Mouse (Mus musculus) embryonic stem cell, embryonic (primary cell): ENCODE results near the gene Larp7.

Experiments
- CTCF ChIA-PET, 4 experiments: fragments of 300-600 bp in 2 of 4; fragments of 350-600 bp in 2 of 4; sonication (Branson Sonifier 250); formaldehyde crosslinking; loops; one replicate each; lab custom pipeline; 2022; ENCODE audit warnings: inconsistent platforms in 2 of 4; lab: Charles Lee
- POLR2A ChIA-PET, 4 experiments: fragments of 300-600 bp in 2 of 4; fragments of 350-600 bp in 2 of 4; sonication (Branson Sonifier 250); formaldehyde crosslinking; loops; one replicate each; lab custom pipeline; 2022; ENCODE audit warnings: antibody characterized with exemption in 4 of 4, inconsistent platforms in 1 of 4; lab: Charles Lee

Larp7 gene

GRCm38 (mm10) chr3:127552973-127553719 lies at the start of gene Larp7, which contains the start of gene Zgrf1:
Gene Larp7 (minus strand): TSS chr3:127553349.
Gene Zgrf1 (plus strand): TSS chr3:127553489.
- CTCF ChIA-PET: interaction anchor here (0.6 to 2.0 kb wide), 9 partner anchors 13 to 243 kb away, joined by 3 to 24 read pairs (median 4); no protein-coding TSS in a partner anchor
- POLR2A ChIA-PET: interaction anchor here (0.6 to 2.9 kb wide), 44 partner anchors 8 to 1646 kb away, joined by 3 to 46 read pairs (median 4); partner anchors contain the start of genes Ank2 (in 3 of the 4) and Neurog2 (in 1 of the 4)

- ChIA-PET POLR2A (interaction anchor here in 1 of 4 experiments (0.6 kb wide), 1 partner anchor 652 kb away, joined by 3 read pairs; no protein-coding TSS in a partner anchor), CTCF (no interaction called here)
Measured at GRCm38 (mm10) chr3:127597136-127597535, 44.0 kb upstream of the Larp7 start.

DNA sequence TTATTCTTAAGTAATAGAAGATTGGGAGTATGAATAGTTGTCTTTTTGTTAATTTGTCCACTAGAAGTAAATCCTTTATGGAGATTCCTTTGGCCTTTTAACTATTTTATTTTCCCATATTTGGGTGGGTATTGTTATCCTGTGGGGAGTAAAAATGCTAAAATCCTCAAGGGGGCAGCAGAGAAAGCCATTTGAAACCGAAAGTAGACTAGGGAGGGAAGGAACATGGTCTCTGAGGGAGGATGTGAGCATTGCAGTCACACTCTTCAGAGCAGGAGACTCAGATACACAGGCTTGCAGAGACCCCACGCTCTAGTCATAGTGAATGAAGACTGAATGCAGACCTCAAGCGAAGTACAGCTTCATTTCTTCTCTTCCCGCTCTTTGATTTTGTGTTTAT lies 19.4 kb upstream of the Larp7 start:
- POLR2A ChIA-PET: interaction anchor here in 1 of 4 experiments (1.3 kb wide), 1 partner anchor 10 kb away, joined by 4 read pairs; no protein-coding TSS in a partner anchor
- CTCF ChIA-PET: interaction anchor here in 1 of 4 experiments (1.2 to 1.3 kb wide), 2 partner anchors 120 to 280 kb away, joined by 3 read pairs; no protein-coding TSS in a partner anchor

DNA sequence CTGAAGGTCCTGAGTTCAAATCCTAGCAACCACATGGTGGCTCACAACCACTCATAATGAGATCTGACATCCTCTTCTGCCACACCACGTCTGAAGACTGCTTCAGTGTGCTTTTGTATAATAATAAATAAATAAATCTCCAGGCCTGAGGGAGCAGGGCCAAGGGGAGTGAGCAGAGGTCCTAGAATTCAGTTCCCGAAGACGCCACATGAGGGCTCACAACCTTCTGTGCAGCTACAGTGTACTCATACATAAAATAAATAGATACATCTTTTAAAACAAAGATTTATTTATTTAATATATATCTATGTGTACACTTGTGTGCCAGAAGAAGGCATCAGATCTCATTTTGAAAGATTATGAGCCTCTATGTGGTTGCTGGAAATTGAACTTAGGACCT lies 12.0 kb upstream of the Larp7 start:
- POLR2A ChIA-PET: interaction anchor here in 1 of 4 experiments (1.0 to 1.3 kb wide), 2 partner anchors 9 to 12 kb away, joined by 3 read pairs; no protein-coding TSS in a partner anchor
- CTCF ChIA-PET: interaction anchor here in 1 of 4 experiments (0.7 to 1.1 kb wide), 2 partner anchors 12 to 61 kb away, joined by 3 read pairs; partner anchors contain the start of gene Zgrf1

- ChIA-PET POLR2A (interaction anchor here in 1 of 4 experiments (0.7 kb wide), 1 partner anchor 10 kb away, joined by 4 read pairs; no protein-coding TSS in a partner anchor), CTCF (interaction anchor here in 1 of 4 experiments (0.6 kb wide), 1 partner anchor 235 kb away, joined by 4 read pairs; no protein-coding TSS in a partner anchor)
Measured at GRCm38 (mm10) chr3:127562974-127563373, 9.8 kb upstream of the Larp7 start.

DNA sequence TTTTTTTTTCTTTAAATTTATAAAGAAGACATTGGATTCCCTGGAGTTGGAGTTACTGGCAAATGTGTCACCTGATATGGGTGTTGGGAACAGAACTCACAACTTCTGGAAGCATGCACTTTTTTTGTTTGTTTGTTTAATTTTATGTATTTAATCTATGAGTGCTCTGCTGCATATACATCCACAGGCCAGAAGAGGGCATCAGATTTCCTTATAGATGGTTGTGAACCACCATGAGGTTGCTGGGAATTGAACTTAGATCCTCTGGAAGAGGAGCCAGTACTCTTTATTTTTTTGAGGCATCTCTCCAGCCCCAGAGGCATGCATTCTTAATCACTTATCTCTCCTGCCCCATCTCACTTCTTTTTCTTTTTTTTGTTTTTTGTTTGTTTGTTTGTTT lies 5.1 kb upstream of the Larp7 start:
- CTCF ChIA-PET: interaction anchor here (0.5 to 2.0 kb wide), 13 partner anchors 13 to 257 kb away, joined by 3 to 9 read pairs (median 3); no protein-coding TSS in a partner anchor
- POLR2A ChIA-PET: interaction anchor here in 1 of 4 experiments (0.6 kb wide), 1 partner anchor 31 kb away, joined by 3 read pairs; no protein-coding TSS in a partner anchor

DNA sequence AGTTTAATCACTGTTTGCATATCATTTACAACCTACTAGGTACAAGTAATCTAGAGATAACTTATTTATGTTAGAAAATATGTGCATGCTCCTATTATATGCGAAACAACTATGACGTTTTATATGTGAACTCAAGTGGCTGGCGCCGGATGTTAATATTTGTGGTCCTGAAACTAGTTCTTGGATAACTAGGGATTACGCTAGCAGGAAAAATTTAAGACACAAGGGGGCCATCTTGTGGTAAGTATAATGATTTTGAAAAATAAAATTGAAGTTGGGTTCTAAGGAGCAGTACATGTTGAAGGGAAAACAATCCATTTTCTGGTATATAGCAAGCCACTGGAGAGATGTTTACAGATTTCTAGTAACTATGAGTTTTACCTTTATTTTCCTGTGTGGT lies 1.6 kb upstream of the Larp7 start:
- CTCF ChIA-PET: no interaction called here

GRCm38 (mm10) chr3:127553720-127554043 lies 533 bp upstream of the Larp7 start:
- POLR2A ChIA-PET: interaction anchor here in 2 of 4 experiments (1.0 to 2.9 kb wide), 8 partner anchors 9 to 101 kb away, joined by 3 to 46 read pairs (median 6); no protein-coding TSS in a partner anchor
- CTCF ChIA-PET: interaction anchor here in 3 of 4 experiments (0.6 to 2.0 kb wide), 4 partner anchors 12 to 102 kb away, joined by 3 to 24 read pairs (median 3); no protein-coding TSS in a partner anchor

More for the DNA sequence above, 1.6 kb upstream of the Larp7 start:
- POLR2A ChIA-PET: interaction anchor here in 1 of 4 experiments (0.6 kb wide), 1 partner anchor 10 kb away, joined by 3 read pairs; no protein-coding TSS in a partner anchor

DNA sequence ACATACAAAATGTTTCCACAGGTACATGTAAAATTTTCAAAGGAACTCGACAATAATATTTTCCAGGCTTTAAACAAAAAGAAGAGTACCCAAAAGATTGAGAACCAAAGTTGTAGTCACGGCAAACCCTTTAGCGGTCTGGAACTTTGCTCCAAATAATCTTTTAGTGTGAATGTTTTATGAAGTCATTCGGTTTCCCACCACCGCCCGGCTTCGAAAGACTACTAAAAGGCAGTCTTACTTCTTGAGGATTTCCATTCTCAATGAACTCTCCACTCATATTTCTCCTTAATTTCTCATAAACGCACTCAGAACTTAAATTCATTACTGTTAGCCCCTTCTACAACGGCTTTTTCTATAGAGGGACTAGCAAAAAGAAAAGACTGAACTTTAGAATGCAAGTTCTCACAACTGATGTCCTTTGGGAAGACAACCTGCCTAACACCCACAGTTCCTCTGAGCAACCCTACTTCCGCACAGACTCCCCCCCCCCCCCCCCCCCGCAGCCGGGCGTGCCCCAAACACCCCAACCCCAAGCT lies 646 bp downstream of the Larp7 start:
- CTCF ChIA-PET: interaction anchor here in 2 of 4 experiments (0.6 to 2.0 kb wide), 6 partner anchors 73 to 243 kb away, joined by 3 to 24 read pairs (median 6); no protein-coding TSS in a partner anchor
- POLR2A ChIA-PET: interaction anchor here (0.6 to 2.9 kb wide), 41 partner anchors 8 to 1646 kb away, joined by 3 to 46 read pairs (median 4); partner anchors contain the start of genes Ank2 (in 3 of the 4) and Neurog2 (in 1 of the 4)

DNA sequence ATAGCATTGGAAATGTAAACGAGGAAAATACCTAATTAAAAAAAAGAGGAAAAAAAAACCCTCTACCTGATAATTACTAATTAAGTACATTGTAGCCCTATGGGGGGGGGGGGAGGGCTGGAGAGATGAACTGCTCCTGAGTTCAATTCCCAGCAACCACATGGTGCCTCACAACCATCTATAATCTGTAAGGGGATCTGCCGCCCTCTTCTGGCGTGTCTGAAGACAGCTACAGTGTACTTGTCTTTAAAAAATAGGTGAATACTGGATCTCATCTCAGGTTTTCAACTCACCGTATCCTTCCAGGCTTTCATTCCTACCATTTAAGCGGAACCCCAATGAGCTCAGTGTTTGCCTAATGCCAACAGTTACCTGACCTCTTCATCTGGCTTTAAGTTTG lies 5.3 kb downstream of the Larp7 start:
- POLR2A ChIA-PET: interaction anchor here in 3 of 4 experiments (0.7 to 4.2 kb wide), 9 partner anchors 13 to 1661 kb away, joined by 3 to 33 read pairs (median 5); partner anchors contain the start of gene Ank2 (in 1 of the 3)
- CTCF ChIA-PET: interaction anchor here (0.6 to 3.4 kb wide), 13 partner anchors 9 to 427 kb away, joined by 3 to 26 read pairs (median 4); no protein-coding TSS in a partner anchor

GRCm38 (mm10) chr3:127544610-127545121 lies 8.5 kb downstream of the Larp7 start:
- ChIA-PET POLR2A (interaction anchor here (0.7 to 4.2 kb wide), 38 partner anchors 8 to 146 kb away, joined by 3 to 57 read pairs (median 5); partner anchors contain the start of genes Ank2 (in 2 of the 4), Larp7 (in 2 of the 4) and Zgrf1 (in 2 of the 4)), CTCF (interaction anchor here (0.5 to 1.7 kb wide), 18 partner anchors 12 to 1663 kb away, joined by 3 to 12 read pairs (median 4); no protein-coding TSS in a partner anchor)

DNA sequence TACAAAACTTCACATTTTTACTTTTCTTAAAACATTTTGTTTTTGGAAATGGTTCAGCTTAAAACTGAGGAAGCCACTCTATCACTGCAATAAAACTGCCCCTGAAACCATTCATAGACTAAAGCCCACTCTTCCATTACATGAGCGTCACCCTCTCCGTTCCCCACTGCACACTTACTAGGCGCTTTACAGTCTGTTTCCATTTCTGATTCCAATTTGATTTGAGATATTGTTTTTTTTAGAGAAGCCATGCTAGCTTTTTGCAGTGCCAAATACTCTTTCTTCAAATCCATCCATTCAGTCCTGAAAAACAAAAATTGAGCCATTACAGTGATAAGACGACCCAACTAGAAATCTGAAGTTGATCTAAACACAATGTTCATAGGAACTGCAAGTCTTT lies 9.2 kb downstream of the Larp7 start:
- ChIA-PET CTCF (interaction anchor here (0.7 to 1.7 kb wide), 7 partner anchors 13 to 221 kb away, joined by 3 to 12 read pairs (median 5); no protein-coding TSS in a partner anchor), POLR2A (interaction anchor here (0.7 to 4.2 kb wide), 25 partner anchors 9 to 146 kb away, joined by 3 to 57 read pairs (median 7); partner anchors contain the start of genes Ank2 (in 2 of the 4), Larp7 (in 2 of the 4) and Zgrf1 (in 2 of the 4))

DNA sequence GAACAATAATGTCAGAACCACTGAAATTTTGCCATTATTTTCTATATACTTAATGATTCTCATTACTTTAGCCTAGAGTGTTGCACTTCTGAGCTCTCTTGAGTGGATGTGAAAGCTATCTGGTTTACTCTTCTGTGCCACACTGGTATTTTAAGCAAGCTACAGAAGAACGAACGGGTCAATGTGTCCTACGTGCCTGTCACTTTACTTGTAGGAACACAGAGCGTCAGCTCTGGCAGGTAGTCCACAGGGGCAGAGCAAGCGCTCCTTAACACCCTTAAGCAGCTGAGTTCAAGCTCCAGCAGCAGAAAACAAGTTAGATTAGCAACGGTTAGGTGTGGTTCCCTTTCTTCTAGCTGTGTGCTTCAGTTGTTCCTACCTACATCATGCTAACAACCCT lies 14.0 kb downstream of the Larp7 start:
- ChIA-PET CTCF (interaction anchor here in 2 of 4 experiments (0.7 to 0.9 kb wide), 3 partner anchors 9 to 87 kb away, joined by 3 read pairs; no protein-coding TSS in a partner anchor), POLR2A (interaction anchor here in 3 of 4 experiments (0.6 to 2.1 kb wide), 7 partner anchors 10 to 87 kb away, joined by 3 to 10 read pairs (median 4); partner anchors contain the start of gene Larp7 (in 1 of the 3))

DNA sequence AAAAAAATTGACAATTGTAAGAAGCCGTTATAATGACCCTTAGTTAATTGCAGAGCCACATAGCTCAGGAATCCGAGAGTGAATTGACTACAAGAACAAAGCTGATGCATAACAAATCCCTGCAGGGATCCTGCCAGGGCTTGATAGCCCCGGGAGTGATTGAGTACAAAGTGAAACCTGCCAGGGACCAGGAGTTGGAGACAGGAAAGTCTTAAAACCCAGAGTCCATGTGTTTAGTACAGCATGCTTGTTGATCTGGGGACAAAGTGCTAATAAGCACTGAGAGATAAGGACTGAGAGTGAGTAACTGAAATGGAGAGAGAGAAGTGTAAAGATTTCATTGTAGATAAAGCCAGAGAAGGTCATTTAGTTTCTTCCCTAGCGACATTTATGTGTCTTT lies 22.9 kb downstream of the Larp7 start:
- ChIA-PET CTCF (interaction anchor here in 3 of 4 experiments (0.7 to 1.2 kb wide), 4 partner anchors 9 to 78 kb away, joined by 3 read pairs; no protein-coding TSS in a partner anchor), POLR2A (interaction anchor here in 3 of 4 experiments (0.5 to 2.8 kb wide), 14 partner anchors 12 to 220 kb away, joined by 3 to 12 read pairs (median 3); partner anchors contain the start of gene Ank2 (in 1 of the 3))

DNA sequence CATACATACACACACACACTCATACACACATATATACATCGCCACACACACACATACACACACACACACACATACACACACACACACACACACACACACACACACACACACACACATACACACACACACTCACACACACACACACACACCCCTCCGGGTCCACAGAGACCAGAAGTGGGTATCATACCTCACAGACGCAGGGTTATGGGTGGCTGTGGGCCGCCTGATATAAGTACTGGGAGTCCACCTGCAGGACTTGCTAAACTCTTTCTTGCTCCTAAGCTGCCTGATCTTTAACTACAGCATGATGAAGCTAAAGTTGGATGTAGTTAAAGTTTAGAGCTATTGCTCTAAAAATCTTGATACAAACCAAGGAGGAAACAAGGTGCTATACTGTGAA lies 23.3 kb downstream of the Larp7 start:
- CTCF ChIA-PET: interaction anchor here in 3 of 4 experiments (0.7 to 1.2 kb wide), 4 partner anchors 9 to 78 kb away, joined by 3 read pairs; no protein-coding TSS in a partner anchor
- POLR2A ChIA-PET: interaction anchor here in 3 of 4 experiments (0.5 to 2.8 kb wide), 14 partner anchors 12 to 220 kb away, joined by 3 to 12 read pairs (median 3); partner anchors contain the start of gene Ank2 (in 1 of the 3)

DNA sequence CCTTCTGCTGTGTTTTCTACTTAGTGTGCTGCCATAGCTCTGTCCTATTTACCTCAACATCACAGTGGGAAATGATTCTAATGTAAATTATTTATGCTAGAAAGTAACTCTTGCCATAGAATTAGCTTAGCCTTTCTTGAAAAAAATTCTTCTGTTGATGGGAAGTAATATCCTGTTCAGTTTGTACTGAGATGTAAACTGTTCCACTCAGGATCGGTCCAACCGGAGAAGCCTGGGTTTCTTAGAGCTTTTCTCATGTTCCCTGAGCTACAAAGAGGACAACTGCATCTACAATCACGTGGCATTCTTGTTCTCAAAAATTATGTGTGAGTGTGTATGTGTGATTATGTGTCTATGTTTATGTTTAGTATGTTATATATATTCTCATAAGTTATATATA lies 23.9 kb downstream of the Larp7 start:
- ChIA-PET CTCF (interaction anchor here in 2 of 4 experiments (0.6 to 1.2 kb wide), 2 partner anchors 19 to 59 kb away, joined by 3 read pairs; no protein-coding TSS in a partner anchor), POLR2A (interaction anchor here in 2 of 4 experiments (0.6 to 2.7 kb wide), 5 partner anchors 10 to 219 kb away, joined by 3 to 7 read pairs (median 3); no protein-coding TSS in a partner anchor)
